Mouse (Mus musculus) midbrain, embryonic 15.5 days (tissue): Measurements from ENCODE around the gene Rev3l. TPM values are rescaled to one million over a fixed set of nuclear protein-coding genes. Genes with fewer than 3 reads are reported as not detected.
A peak's percentile ranks its signal among the peaks of the same experiment; 100 is the strongest.

Source experiments
- ATAC-seq: fragments of 200-750 bp; cut with Nextera tagmentation; replicated peaks from 2 replicates; pipeline ENCODE4 v1.8.0; 2017; ENCODE audit warnings: moderate TSS enrichment
- H3K27ac ChIP-seq: fragments of 300-500 bp; sonication (generic); 2 replicates; pipeline ENCODE4 v1.5.1; 2015; ENCODE audit warnings: mild to moderate bottlenecking, inconsistent platforms
- H3K27me3 ChIP-seq: fragments of 300-500 bp; sonication (generic); replicated peaks from 2 replicates; pipeline ENCODE4 v1.6.1; 2015; ENCODE audit warnings: inconsistent platforms
- H3K36me3 ChIP-seq: fragments of 300-500 bp; sonication (generic); replicated peaks from 2 replicates; pipeline ENCODE4 v1.6.1; 2015; ENCODE audit warnings: inconsistent platforms
- H3K4me1 ChIP-seq: fragments of 300-500 bp; sonication (generic); 2 replicates; pipeline ENCODE4 v1.6.1; 2015; ENCODE audit warnings: inconsistent platforms
- H3K4me2 ChIP-seq: fragments of 300-500 bp; sonication (generic); 2 replicates; pipeline ENCODE4 v1.6.1; 2015; ENCODE audit warnings: inconsistent platforms, mild to moderate bottlenecking, moderate library complexity
- H3K4me3 ChIP-seq: fragments of 300-500 bp; sonication (generic); 2 replicates; pipeline ENCODE4 v1.5.1; 2015; ENCODE audit warnings: mild to moderate bottlenecking, inconsistent platforms
- H3K9ac ChIP-seq: fragments of 300-500 bp; sonication (generic); 2 replicates; pipeline ENCODE4 v1.6.1; 2015; ENCODE audit warnings: mild to moderate bottlenecking, inconsistent platforms
- H3K9me3 ChIP-seq: fragments of 300-500 bp; sonication (generic); 2 replicates; pipeline ENCODE4 v1.6.1; 2016; ENCODE audit warnings: inconsistent platforms
- WGBS: fragments of 180-500 bp; shearing (Covaris S2); methylation state at CpG from one replicate; pipeline ENCODE4 v1.1.7; 2015; ENCODE audit warnings: mixed read lengths; 5-methylcytosine and 5-hydroxymethylcytosine counted together
- polyA plus RNA-seq: library from polyadenylated mRNA; unstranded; fragments of >200 nt; fragmentation: Nextera tagmentation; extraction: Ambion mirVana; gene quantifications from 2 replicates; pipeline ENCODE4 v1.2.1, GENCODE M21; 2015

The Rev3l gene
- polyA plus RNA-seq, 1 experiment from 2014 or later = 43.6 TPM

DNA sequence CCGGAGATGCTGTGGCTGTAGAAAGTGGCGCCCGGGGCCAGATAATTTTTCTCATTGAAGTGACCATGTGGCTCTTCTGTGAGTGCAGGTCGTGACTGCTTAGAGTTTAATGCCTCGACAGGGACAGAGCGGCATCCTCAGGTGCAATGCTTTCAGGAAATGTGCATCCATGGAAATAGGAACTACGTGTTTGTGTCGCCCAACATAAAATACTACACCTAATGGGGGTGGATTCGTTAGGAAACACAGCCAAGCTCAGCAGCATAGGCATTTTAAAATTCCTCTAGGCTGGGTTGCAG lies 1.1 kb downstream of the Rev3l start:
- H3K9me3 ChIP-seq = no peaks in the 10 kb centered on the region
- H3K4me3 ChIP-seq = peak overlapping the region; percentile 89
- peak overlapping the region; percentile 100 for H3K27ac ChIP-seq
- no peaks in the 10 kb centered on the region for H3K27me3 ChIP-seq
- H3K4me1 ChIP-seq = peaks cover 18% of the 10 kb centered on the region
- no peaks in the 10 kb centered on the region for H3K36me3 ChIP-seq
- ATAC-seq = no peak
- H3K9ac ChIP-seq = peak overlapping the region; percentile 96
- WGBS = 0% methylated on average over 9 of the region's 9 CpGs
- H3K4me2 ChIP-seq = peak overlapping the region; percentile 52

DNA sequence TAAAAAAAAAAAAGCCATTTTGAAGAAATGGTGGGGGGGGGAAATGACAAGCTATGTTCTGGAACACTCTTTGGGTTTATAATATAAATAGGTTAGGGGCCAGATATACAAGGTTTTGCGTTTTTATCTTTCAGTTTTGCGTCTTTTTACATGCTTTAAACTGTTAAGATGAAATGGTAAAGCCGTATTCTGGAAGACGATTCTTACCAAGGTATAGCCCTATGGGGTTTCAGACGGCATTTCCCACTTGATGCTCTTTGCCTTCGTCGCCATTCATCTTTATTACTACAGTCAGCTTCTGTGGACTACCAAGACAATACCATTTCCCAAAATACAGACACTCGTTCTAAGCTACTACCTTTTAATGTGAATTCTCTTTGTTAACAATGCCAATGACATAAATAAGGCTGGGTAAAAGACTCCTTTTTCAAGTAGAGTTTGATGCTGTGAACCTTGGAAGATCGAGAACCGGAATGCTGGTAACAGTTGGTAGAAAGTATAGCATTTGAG lies 1.6 kb downstream of the Rev3l start:
- ATAC-seq = no peak
- H3K36me3 ChIP-seq = no peaks in the 10 kb centered on the region
- H3K9ac ChIP-seq = peak overlapping the region; percentile 96
- H3K27me3 ChIP-seq = no peaks in the 10 kb centered on the region
- H3K4me1 ChIP-seq = peaks cover 18% of the 10 kb centered on the region
- H3K4me3 ChIP-seq = peak overlapping the region; percentile 89
- H3K27ac ChIP-seq = peak overlapping the region; percentile 100
- H3K9me3 ChIP-seq = no peaks in the 10 kb centered on the region
- 10% methylated on average over 10 of the region's 10 CpGs for WGBS
- H3K4me2 ChIP-seq = peak overlapping the region; percentile 52

DNA sequence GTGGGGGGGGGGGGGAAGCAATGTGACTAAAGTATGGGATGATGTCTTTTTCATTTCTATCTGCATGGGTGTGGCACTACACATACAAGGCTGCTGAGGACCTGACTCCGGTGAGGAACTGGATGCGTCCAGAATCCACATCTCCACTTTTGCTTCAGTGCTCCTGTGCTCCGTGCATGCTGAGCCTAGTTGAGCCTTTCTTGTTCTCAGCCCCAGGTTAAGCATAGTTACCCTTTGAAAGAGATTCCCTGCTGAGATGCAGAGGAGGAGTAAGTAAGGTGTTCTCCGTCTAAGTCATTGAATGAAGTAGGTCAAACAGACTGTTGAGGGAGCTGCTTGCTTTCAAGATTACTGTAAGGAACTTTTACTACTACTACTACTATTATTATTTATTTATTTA lies 4.3 kb downstream of the Rev3l start:
- Histone ChIP-seq H3K9ac (no peak overlapping the region), H3K4me3 (no peak overlapping the region), H3K27ac (no peak overlapping the region), H3K9me3 (no peaks in the 10 kb centered on the region), H3K27me3 (no peaks in the 10 kb centered on the region), H3K4me1 (peaks cover 10% of the 10 kb centered on the region), H3K4me2 (no peak overlapping the region), H3K36me3 (no peaks in the 10 kb centered on the region)
- WGBS = 73% methylated on average over 4 of the region's 4 CpGs
- no peak for ATAC-seq

DNA sequence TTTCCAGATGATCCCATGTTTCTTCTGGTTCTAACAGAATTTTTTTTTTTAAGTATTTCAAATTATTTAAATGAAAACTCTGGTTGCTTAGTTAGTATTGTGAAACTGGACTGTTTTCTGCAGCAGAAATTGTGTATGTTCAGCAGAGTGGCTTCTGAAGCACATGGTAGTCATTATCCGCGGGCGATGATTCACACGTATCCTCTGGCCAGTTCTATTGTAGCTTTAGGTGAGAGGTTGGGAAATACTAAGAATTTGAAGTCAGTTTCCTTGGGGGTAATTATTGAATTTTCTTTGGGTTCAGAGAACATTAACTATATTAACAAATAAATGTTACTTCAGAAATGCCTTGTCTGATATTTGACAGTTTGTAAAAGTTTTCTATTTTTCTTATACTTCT lies 10.1 kb downstream of the Rev3l start:
- WGBS = 78% methylated on average over 4 of the region's 4 CpGs
- Histone ChIP-seq H3K36me3 (no peaks in the 10 kb centered on the region), H3K27me3 (no peaks in the 10 kb centered on the region), H3K9ac (no peak overlapping the region), H3K4me1 (no peaks in the 10 kb centered on the region), H3K4me2 (no peak overlapping the region), H3K4me3 (no peak overlapping the region), H3K27ac (no peak overlapping the region), H3K9me3 (no peaks in the 10 kb centered on the region)
- ATAC-seq = no peak

DNA sequence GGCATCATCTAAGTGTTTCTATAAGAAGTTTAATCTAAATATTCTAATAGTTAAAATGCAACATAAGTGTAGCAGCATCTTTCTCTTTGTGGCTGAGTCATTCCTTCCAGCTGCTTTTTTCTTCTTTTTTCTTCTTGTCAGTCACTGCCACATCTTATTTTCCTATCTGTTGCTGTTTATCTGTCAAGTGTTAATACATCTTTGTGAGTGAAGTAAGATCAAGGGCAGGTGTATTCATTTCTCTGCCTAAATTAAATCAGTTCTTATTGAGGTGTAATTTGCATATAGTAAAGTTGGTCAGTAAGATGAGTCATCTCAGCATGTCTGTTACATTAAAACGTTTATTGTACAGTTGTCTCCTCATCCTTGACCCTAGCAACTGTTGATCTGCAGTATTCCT lies 32.8 kb downstream of the Rev3l start:
- 84% methylated on average over 1 of the region's 1 CpGs for WGBS
- no peak for ATAC-seq
- no peak overlapping the region for H3K4me3 ChIP-seq

DNA sequence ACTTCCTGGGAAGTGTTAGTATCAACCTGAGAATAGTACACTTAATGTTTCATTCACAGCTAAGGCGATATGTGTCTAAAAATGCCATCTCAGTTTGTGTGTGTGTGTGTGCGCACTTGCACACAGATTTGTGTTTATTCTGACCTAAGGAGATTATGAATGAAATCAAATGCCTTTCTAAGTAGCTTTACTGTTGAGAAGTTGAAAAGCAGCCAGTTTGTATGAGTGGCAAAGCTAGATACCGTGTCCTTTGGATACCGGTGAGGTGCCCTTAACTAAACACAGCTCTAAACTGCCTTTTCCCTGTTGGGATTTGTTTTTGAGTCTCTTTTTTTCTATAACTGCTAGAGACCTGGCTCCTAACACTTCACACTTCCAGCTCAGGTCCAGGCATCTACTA lies 34.8 kb downstream of the Rev3l start:
- no peak for ATAC-seq
- H3K9me3 ChIP-seq = no peaks in the 10 kb centered on the region
- H3K9ac ChIP-seq = no peak overlapping the region
- H3K27me3 ChIP-seq = no peaks in the 10 kb centered on the region
- no peak overlapping the region for H3K27ac ChIP-seq
- H3K4me3 ChIP-seq = no peak overlapping the region
- WGBS = 72% methylated on average over 4 of the region's 4 CpGs
- no peaks in the 10 kb centered on the region for H3K36me3 ChIP-seq
- no peak overlapping the region for H3K4me2 ChIP-seq
- H3K4me1 ChIP-seq = peaks cover 10% of the 10 kb centered on the region; the same call in 1 of the 2 replicates

More for the DNA sequence above, 32.8 kb downstream of the Rev3l start:
- no peaks in the 10 kb centered on the region for H3K36me3 ChIP-seq
- H3K27me3 ChIP-seq = no peaks in the 10 kb centered on the region
- no peaks in the 10 kb centered on the region for H3K9me3 ChIP-seq
- H3K4me2 ChIP-seq = no peak overlapping the region
- H3K4me1 ChIP-seq = peaks cover 10% of the 10 kb centered on the region; the same call in 1 of the 2 replicates
- no peak overlapping the region for H3K9ac ChIP-seq
- no peak overlapping the region for H3K27ac ChIP-seq

DNA sequence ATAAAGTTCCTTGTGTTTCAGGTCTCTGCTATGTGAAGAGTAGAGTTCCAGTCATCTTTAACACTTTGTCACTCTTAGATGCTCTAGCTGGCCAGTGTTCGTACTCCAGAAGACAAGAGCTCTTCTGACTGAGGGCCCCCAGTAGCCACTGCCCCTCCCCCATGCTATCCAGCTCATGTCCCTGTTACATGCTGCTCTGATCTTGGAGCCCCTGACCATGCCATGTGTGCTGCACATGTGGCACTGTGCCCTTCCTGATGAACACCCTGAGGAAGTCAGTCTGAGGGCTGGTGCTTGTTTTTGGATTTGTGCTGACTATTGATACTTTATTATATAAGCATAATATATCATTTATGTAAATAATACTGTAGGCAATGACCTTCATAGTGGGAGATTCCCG lies 40.3 kb downstream of the Rev3l start:
- ATAC-seq = peak; percentile 50; the same call in 1 of the 2 replicates
- Histone ChIP-seq H3K27ac (no peak overlapping the region), H3K4me3 (no peak overlapping the region), H3K27me3 (no peaks in the 10 kb centered on the region), H3K4me1 (0 out of 2 replicates have a peak, but pooled peaks cover 6% of the 10 kb centered on the region), H3K9me3 (no peaks in the 10 kb centered on the region), H3K9ac (no peak overlapping the region), H3K4me2 (no peak overlapping the region), H3K36me3 (no peaks in the 10 kb centered on the region)
- whole genome bisulfite sequencing = 83% methylated on average over 2 of the region's 2 CpGs

DNA sequence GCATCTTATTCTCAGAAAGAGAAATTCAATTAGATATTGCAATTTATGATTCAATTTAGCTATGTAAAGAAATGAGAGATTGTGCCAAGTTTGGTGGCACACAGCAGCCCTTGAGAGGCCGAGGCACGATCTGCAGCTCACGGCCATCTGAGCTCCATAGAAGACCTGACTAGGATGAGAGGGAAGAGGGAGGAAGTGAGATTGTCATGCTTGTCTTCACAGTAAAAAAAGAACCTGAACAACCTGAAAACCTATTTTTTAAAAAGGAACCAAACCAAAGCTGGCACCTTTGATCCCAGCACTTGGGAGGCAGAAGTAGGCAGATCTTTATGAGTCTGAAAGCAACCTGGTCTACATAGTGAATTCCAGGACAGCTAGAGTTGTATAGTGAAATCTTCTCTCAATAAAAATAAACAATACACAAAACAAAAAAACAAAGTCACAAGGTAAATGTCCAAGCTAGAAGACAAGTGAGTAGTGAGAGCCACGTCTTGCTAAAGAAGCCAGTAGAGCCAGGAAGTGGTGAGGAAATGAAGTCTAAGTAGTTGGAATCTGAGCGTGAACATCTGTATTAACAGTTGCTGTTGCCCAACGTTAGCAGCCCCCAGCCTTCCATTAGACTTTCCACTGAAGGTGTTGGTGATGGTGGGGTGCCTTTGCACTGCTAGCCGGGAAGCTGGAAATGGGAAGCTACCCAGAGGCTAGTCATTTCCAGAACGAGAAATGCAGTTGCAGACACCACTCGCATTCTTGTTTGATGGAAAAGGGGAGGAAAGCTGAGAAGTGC lies 42.2 kb downstream of the Rev3l start:
- 82% methylated on average over 9 of the region's 9 CpGs for WGBS
- Histone ChIP-seq H3K36me3 (no peaks in the 10 kb centered on the region), H3K9ac (no peak overlapping the region), H3K4me3 (no peak overlapping the region), H3K27me3 (no peaks in the 10 kb centered on the region), H3K9me3 (no peaks in the 10 kb centered on the region), H3K4me1 (peaks cover 5% of the 10 kb centered on the region; the same call in 1 of the 2 replicates), H3K27ac (no peak overlapping the region), H3K4me2 (no peak overlapping the region)
- no peak for ATAC-seq

DNA sequence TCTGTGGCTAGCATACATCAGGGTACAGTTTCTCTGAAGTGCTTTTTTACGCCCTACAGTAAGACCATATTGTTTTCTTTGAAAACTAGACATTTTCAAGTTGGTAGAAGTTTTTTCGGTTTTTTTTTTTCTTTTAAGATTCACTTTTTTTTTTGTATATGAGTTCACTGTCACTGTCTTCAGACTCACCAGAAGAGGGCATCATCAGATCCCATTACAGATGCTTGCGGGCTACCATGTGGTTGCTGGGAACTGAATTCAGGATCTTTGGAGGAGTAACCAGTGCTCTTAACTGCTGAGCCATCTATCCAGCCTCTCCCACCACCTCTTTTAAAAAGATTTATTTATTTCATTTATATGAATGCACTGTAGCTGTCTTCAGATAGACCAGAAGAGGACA lies 45.0 kb downstream of the Rev3l start:
- Histone ChIP-seq H3K4me3 (no peak overlapping the region), H3K4me2 (no peak overlapping the region), H3K9me3 (no peaks in the 10 kb centered on the region), H3K36me3 (no peaks in the 10 kb centered on the region), H3K27ac (no peak overlapping the region), H3K27me3 (no peaks in the 10 kb centered on the region), H3K9ac (no peak overlapping the region), H3K4me1 (peaks cover 4% of the 10 kb centered on the region; the same call in 1 of the 2 replicates)
- ATAC-seq = no peak
- WGBS = 92% methylated on average over 3 of the region's 3 CpGs

DNA sequence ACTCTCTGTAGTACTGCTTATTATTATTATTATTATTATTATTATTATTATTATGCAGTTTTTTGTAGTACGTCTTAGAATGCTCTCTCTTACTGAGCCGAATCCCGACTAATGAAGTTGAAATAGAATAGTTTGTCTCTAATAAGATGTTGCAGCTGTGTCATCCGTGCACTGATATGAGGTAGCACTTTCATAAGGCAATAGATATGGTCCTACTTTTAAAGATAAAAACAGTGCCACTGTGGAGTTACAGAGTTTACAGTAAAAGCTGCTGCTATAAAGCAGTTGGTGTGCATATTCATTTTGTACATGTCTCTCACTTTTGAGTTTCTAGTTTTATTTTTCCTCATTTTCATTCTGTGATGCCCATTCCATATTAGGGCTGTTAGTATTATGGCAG lies 46.4 kb downstream of the Rev3l start:
- no peak for ATAC-seq
- WGBS = 87% methylated on average over 4 of the region's 4 CpGs

DNA sequence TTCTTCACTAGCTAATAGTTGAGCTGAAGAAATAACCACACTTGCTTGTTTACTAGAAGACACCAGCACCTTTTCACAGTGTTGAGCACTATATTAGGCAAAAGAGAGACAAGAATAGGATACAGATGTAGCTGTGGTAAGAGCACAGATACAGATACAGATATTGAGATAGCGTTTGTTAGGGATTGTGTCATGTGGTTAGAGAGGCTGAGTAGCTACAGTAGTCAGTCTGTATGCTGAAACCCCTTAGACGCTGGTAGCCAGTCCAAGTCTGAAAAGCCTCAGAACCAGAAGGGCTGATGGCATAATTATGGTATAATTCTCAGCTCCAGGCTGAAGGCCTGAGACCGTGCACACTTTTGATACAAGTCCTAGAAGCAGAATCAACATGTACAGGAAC lies 53.3 kb downstream of the Rev3l start:
- WGBS = 92% methylated on average over 3 of the region's 3 CpGs
- no peaks in the 10 kb centered on the region for H3K9me3 ChIP-seq
- H3K4me2 ChIP-seq = no peak overlapping the region
- ATAC-seq = no peak
- no peak overlapping the region for H3K27ac ChIP-seq
- no peak overlapping the region for H3K4me3 ChIP-seq
- H3K9ac ChIP-seq = no peak overlapping the region
- no peaks in the 10 kb centered on the region for H3K4me1 ChIP-seq
- no peaks in the 10 kb centered on the region for H3K27me3 ChIP-seq
- H3K36me3 ChIP-seq = no peaks in the 10 kb centered on the region

More for the DNA sequence above, 46.4 kb downstream of the Rev3l start:
- no peak overlapping the region for H3K9ac ChIP-seq
- no peak overlapping the region for H3K27ac ChIP-seq
- no peaks in the 10 kb centered on the region for H3K27me3 ChIP-seq
- no peak overlapping the region for H3K4me2 ChIP-seq
- H3K4me1 ChIP-seq = peaks cover 4% of the 10 kb centered on the region; the same call in 1 of the 2 replicates
- no peaks in the 10 kb centered on the region for H3K9me3 ChIP-seq
- no peak overlapping the region for H3K4me3 ChIP-seq
- no peaks in the 10 kb centered on the region for H3K36me3 ChIP-seq

DNA sequence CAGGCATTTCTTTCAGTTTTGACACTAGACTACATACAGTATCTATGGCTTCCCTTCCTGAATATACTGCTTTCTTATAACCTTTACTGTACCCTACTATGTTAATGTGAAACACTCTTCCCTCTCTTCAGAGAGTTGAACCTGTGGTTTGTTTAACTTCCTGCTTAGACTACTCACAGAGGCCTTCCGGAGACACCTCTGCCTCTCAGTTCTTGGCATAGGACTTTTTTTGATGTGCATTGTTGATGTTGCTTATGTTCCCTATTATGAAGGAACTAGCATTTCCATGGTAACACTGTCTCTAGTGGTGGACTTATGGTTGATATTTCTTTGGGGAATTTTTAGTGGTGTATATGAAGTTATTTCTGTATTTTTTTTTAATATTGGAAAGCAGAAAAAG lies 61.4 kb downstream of the Rev3l start:
- 94% methylated on average over 1 of the region's 1 CpGs for WGBS
- Histone ChIP-seq H3K36me3 (peaks cover 5% of the 10 kb centered on the region; the same call in 1 of the 2 replicates), H3K4me3 (no peak overlapping the region), H3K4me1 (no peaks in the 10 kb centered on the region), H3K9me3 (no peaks in the 10 kb centered on the region), H3K9ac (no peak overlapping the region), H3K27ac (no peak overlapping the region), H3K27me3 (no peaks in the 10 kb centered on the region), H3K4me2 (no peak overlapping the region)
- ATAC-seq = no peak

DNA sequence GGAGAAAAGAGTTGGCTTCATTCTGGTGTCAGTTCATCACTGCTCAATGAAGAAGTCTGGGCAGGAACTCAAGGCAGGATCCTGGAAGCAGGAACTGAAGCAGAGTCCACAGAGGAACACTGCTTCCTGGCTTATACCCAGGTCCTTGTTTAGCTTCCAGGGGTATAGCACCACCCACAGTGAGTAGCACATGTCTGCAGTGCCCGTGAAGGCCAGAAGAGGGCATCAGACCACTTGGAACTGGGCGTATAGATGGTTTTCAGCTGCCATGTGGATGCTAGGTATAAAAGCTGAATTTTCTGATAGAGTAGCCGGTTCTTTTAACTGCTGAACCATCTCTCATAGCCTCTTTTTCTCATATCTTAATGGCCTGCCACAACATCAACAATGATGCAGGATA lies 79.6 kb downstream of the Rev3l start:
- Histone ChIP-seq H3K27ac (no peak overlapping the region), H3K36me3 (peaks cover 36% of the 10 kb centered on the region), H3K4me1 (no peaks in the 10 kb centered on the region), H3K4me2 (no peak overlapping the region), H3K9ac (no peak overlapping the region), H3K4me3 (no peak overlapping the region), H3K9me3 (no peaks in the 10 kb centered on the region), H3K27me3 (no peaks in the 10 kb centered on the region)
- ATAC-seq = no peak
- 61% methylated on average over 3 of the region's 3 CpGs for WGBS
